Comparison of ENCODE assay signal across 7 mouse cellular contexts in the genomic region with DNA sequence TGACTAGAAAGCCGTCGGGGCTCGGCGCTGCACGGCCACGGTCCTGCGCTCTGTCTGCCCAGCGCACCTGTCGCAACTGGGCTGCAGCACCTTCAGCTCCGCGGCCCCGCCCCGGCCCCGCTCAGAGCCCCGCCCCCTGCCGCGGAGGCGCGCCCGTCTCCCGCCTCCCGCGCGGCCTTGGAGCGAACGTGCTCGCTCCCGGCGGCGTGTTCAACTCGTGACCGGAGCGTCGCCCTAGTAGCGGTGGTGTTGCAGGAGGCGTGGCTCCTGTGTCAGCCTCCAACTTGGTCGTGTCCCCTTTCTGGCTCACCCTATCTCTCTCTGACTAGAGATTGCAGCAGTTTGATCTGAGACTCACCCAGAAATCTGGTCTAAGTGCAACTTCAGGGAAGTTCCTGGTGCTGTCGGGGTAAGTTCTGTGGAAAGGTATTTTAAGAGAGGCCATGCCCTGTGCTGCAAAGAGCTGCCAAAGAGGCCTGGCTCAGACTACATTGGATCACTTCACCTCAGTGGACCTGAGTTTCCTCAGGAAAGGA. TPM values are rescaled to one million over a fixed set of nuclear protein-coding genes. Genes with fewer than 3 reads are reported as not detected.
DNase-seq lines count a peak whose midpoint lies in the region; ATAC-seq lines count a peak whose summit lies in the region.

A gene (minus strand): TSS at position 123 of the 536 bp plus-strand sequence.

- peak; percentile 94 for DNase-seq in adrenal gland, postnatal 10 days
- peak; percentile 94 for DNase-seq in embryonic facial prominence, embryonic 10.5 days (ENCODE audit: low spot score)
- peak; percentile 92 for DNase-seq in kidney, adult 11 months
- peak; percentile 95 for DNase-seq in limb, embryonic 10.5 days (ENCODE audit: low spot score)
- DNase-seq in spleen, adult 12 weeks (ENCODE audit: low spot score), result peak; percentile 57

- peak within 1 kb of the TSS; percentile 96 for H3K4me2 ChIP-seq in midbrain, embryonic 13.5 days (replicated peaks)

- H3K4me3 ChIP-seq in embryonic facial prominence, embryonic 10.5 days, result peak within 1 kb of the TSS; percentile 84
- H3K4me3 ChIP-seq in limb, embryonic 10.5 days, result peak within 1 kb of the TSS; percentile 77
- peak within 1 kb of the TSS; percentile 80 for H3K4me3 ChIP-seq in midbrain, embryonic 13.5 days (replicated peaks)

- peak within 1 kb of the TSS; percentile 80 for H3K9ac ChIP-seq in midbrain, embryonic 13.5 days (replicated peaks)

- H3K27me3 ChIP-seq in embryonic facial prominence, embryonic 10.5 days (replicated peaks; ENCODE audit: low read depth, poor library complexity, severe bottlenecking), result peaks cover 22% of the 10 kb centered on the region
- peaks cover 12% of the 10 kb centered on the region for H3K27me3 ChIP-seq in limb, embryonic 10.5 days (ENCODE audit: low read depth, poor library complexity, severe bottlenecking)
- H3K27me3 ChIP-seq in midbrain, embryonic 13.5 days, result no peaks in the 10 kb centered on the region

- no peaks in the 10 kb centered on the region for H3K36me3 ChIP-seq in embryonic facial prominence, embryonic 10.5 days (replicated peaks)
- H3K36me3 ChIP-seq in limb, embryonic 10.5 days, result no peaks in the 10 kb centered on the region
- H3K36me3 ChIP-seq in midbrain, embryonic 13.5 days, result no peaks in the 10 kb centered on the region

- peak within 1 kb of the TSS; percentile 75 for H3K27ac ChIP-seq in embryonic facial prominence, embryonic 10.5 days (replicated peaks)
- peak within 1 kb of the TSS; percentile 56 for H3K27ac ChIP-seq in limb, embryonic 10.5 days
- no peak within 1 kb of the TSS for H3K27ac ChIP-seq in midbrain, embryonic 13.5 days

- under 1% methylated on average over 38 of the region's 38 CpGs for WGBS in embryonic facial prominence, embryonic 10.5 days
- 2% methylated on average over 38 of the region's 38 CpGs for WGBS in limb, embryonic 10.5 days
- 1% methylated on average over 33 of the region's 38 CpGs for WGBS in midbrain, embryonic 13.5 days

- ATAC-seq in granulocyte monocyte progenitor cell, adult 5-6 weeks (replicated peaks; ENCODE audit: poor library complexity, severe bottlenecking), result peak; percentile 99
- peak; percentile 97 for ATAC-seq in midbrain, embryonic 13.5 days

- H3K4me1 ChIP-seq in embryonic facial prominence, embryonic 10.5 days, result peaks cover 16% of the 10 kb centered on the region
- peaks cover 16% of the 10 kb centered on the region for H3K4me1 ChIP-seq in limb, embryonic 10.5 days
- H3K4me1 ChIP-seq in midbrain, embryonic 13.5 days (replicated peaks), result peaks cover 16% of the 10 kb centered on the region

- H3K9me3 ChIP-seq in embryonic facial prominence, embryonic 10.5 days, result no peaks in the 10 kb centered on the region
- H3K9me3 ChIP-seq in limb, embryonic 10.5 days (replicated peaks), result no peaks in the 10 kb centered on the region
- H3K9me3 ChIP-seq in midbrain, embryonic 13.5 days, result no peaks in the 10 kb centered on the region

RNA-seq across cellular contexts. Expression of the gene that starts here (rescaled TPM):
- total RNA-seq in adrenal gland, postnatal 10 days (2021), result 10 to 100 TPM; 37.7 to 39.7 TPM
- polyA plus RNA-seq in embryonic facial prominence, embryonic 10.5 days (2016; fragmentation: Nextera tagmentation; extraction: Ambion mirVana), result 62.3 and 65.4 TPM in 2 replicates
- 3.5 and 13.8 TPM in 2 replicates for total RNA-seq in granulocyte monocyte progenitor cell, adult 5-6 weeks (2014; fragmentation: Nextera tagmentation)
- total RNA-seq in granulocyte monocyte progenitor cell, adult 5-6 weeks (2017), result 3.0 and 7.2 TPM in 2 replicates
- 56.8 and 70.8 TPM in 2 replicates for polyA plus RNA-seq in limb, embryonic 10.5 days (2016; fragmentation: Nextera tagmentation; extraction: Ambion mirVana)
- polyA plus RNA-seq in midbrain, embryonic 13.5 days (2015; fragmentation: Nextera tagmentation; extraction: Ambion mirVana), result 17.1 and 17.2 TPM in 2 replicates
